Mouse (Mus musculus): ENCODE data around the gene Coro2b. TPM values are rescaled to one million over a fixed set of nuclear protein-coding genes. Genes with fewer than 3 reads are reported as not detected.

Gene Coro2b
- polyA plus RNA-seq (2012; rRNA removed; ENCODE audit: low replicate concordance), result 2.4 and 3.2 TPM in 2 replicates

DNA sequence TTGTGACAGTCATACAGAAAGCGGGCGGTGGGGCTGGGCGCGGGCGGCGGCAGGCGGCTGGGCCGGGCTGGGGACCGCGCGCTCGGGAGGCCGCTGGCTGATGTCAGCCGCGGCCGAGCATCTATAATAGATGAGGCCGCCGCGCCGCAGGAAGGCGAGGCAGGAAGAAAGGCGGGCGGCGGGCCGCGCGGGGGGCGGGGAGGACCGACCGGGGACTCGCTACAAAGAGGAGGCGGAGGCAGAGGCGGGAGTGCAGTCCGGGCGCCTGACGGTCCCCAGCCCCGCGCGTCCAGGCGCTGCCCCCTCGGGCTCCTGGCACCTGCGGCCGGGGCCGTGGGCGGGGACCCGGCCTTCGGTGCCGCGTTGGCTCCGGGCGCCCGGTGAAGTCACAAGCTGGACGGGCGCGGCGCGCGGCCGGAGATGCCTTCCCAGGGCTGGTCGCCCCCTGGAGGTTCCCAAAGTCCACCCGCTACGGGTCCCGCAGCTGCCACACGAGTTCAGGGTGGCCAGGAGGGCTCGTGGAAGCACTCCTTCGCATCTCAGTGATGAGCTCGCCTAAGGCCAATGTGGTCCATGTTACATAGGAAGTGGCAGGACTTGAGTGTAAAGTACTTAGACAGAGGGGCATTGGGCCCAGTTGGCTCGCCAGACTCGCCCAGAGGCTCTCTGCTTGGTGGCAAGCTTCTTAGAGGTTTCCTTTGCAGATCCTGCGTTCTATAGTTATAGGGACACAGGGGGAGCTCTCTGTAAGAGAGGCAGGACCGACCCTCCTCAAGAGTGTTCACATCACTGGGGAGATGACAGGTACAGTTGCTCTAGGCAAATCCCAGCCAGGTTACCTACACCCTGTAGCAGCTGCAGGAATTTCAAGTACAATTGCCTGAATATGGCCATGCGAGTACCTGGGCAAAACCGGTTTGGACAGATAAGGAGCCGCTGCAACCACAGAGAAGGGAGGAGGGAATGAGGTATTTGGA, at the start of gene Coro2b:
Gene Coro2b (minus strand): TSS at position 390 of the 977 bp plus-strand sequence.

Other genes starting within 250 kb of the Coro2b start
- gene Anp32a, start 195.8 kb downstream of the Coro2b start, polyA plus RNA-seq (2012; rRNA removed; ENCODE audit: low replicate concordance), result 3.4 and 3.9 TPM in 2 replicates
- gene Itga11, start 140.8 kb upstream of the Coro2b start, polyA plus RNA-seq (2012; rRNA removed; ENCODE audit: low replicate concordance), result 1.7 and 2.9 TPM in 2 replicates

Measured in duodenum, adult 2 months (tissue).